Mouse (Mus musculus): ENCODE measurements around the gene Atp6v0c.
A peak's percentile ranks its signal among the peaks of the same experiment; 100 is the strongest.

The Atp6v0c gene

GRCm38 (mm10) chr17:24197032-24197824, 27.7 kb upstream of the Atp6v0c start:
- DNase-seq, result no peak

DNA sequence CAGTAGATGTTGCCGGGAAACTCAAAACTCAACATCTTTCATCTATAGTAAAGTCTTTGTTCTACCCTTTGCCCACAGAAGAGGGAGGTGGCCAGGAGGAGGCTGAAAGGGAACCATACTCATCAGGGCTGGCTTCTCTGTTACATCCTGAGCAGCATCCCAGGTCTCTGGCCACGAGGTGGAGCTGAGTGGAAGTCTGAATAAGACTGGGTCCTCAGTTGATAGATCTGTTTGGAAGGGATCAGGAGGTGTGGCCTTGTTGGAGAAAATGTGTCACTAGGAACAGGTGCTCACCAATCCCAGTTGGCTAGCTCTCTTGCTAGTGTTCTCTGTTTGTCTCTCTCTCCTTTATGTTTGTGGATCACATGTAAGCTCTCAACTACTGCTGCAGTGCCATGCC, 25.8 kb upstream of the Atp6v0c start:
- no peak for DNase-seq

DNA sequence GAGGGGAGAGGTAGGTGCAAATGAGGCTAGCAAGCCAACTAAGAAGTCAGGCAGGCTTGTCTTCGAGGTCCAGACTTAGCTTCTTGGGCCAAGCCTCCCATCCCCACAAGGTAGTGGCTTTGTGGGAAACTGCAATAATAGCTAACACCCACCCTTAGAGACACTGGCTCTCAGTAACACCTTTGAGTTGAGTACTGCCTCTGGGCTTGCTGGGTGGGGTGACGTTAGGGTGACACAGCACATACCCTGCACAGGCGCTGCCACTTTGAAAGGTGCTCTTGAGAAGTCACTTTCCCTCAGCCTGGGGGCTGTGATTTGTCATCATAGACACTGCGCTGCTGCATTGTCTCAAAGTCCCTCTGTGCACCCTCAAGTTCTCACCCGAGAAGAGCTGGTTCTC, 24.3 kb upstream of the Atp6v0c start:
- DNase-seq, result no peak

- DNase-seq, result no peak
These were observed 23.8 kb upstream of the Atp6v0c start for GRCm38 (mm10) chr17:24193268-24193667.

DNA sequence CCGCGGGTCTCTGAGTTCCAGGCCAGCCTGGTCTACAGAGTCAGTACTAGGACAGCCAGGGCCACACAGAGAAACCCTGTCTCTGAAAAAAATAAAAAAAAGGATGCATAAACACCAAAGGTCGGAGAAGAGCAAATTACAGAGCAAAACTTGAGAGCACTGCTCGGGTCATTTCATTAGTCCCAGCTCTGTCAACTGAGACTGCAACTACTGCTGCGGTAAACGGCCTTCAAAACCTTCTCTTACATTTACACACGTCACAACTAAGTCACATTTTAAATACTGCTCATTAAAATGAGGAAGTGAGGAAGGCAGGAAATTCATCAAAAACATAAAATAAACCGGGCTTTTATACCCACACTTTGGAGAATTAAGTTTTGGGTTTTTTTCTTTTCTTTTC, 23.3 kb upstream of the Atp6v0c start:
- no peak for DNase-seq

DNA sequence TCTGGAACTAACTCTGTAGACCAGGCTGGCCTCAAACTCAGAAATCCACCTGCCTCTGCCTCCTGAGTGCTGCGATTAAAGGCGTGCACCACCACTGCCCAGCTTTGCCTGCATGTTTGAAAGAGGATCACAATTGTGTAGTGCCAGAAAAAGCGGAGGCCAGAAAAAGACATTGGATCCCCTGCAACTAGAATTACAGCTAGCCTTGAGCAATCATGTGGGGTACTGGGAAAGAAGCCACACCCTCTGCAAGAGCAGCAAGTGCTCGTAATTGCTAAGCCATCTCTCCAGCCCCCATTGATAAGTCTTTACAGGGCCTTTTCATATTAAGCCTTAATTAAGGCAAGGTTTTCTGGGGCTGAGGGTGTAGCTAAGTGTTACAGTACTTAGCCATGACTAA, 22.0 kb upstream of the Atp6v0c start:
- DNase-seq, result no peak

GRCm38 (mm10) chr17:24190934-24191333, 21.4 kb upstream of the Atp6v0c start:
- no peak for DNase-seq

GRCm38 (mm10) chr17:24174259-24174658, 4.8 kb upstream of the Atp6v0c start:
- no peak for DNase-seq

- DNase-seq, result peak; percentile 58
These were observed 3.9 kb upstream of the Atp6v0c start for GRCm38 (mm10) chr17:24173423-24173822.

GRCm38 (mm10) chr17:24171738-24172137, 2.2 kb upstream of the Atp6v0c start:
- DNase-seq, result no peak

DNA sequence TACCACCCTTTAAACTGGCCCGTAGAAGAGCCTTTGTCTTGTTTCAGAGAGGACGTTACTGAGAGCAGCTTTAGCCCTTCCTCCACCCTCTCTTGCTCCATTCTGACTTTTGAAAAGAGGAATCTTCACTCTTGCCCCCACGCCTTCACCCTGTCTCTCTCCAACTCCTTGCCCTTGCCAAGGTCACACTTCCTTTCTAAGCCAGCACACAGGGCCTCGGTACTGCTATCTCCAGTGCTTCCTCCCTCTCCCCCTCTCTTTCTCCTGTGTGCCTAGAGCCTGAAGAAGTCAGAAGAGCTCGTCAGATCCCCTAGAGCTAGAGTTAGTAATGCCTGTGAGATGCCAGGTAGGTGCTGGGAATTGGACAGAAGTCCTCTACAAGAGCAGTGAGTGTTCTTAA, 1.2 kb upstream of the Atp6v0c start:
- DNase-seq, result no peak

DNA sequence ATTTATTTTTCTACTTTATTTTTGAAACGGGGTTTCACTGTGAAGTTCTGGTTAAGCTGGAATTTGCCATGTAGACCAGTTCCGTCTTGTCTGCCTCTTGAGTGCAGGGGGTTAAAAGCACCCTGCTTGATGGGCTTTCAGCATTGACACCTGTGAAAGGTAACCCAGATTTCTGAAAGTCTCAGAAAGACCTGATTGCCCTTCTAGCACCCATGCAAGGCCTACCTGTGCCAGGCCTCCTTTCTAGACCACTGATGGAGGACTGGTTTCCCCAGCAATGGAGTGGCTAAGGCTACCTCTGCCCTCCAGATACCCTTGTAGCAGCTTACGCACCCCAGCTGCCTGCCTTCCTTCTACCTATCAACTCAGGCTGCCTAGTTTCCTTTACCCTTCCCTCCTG, 623 bp upstream of the Atp6v0c start:
- no peak for DNase-seq

- peak; percentile 78 for DNase-seq
These were observed 768 bp downstream of the Atp6v0c start for GRCm38 (mm10) chr17:24168590-24169277.

DNA sequence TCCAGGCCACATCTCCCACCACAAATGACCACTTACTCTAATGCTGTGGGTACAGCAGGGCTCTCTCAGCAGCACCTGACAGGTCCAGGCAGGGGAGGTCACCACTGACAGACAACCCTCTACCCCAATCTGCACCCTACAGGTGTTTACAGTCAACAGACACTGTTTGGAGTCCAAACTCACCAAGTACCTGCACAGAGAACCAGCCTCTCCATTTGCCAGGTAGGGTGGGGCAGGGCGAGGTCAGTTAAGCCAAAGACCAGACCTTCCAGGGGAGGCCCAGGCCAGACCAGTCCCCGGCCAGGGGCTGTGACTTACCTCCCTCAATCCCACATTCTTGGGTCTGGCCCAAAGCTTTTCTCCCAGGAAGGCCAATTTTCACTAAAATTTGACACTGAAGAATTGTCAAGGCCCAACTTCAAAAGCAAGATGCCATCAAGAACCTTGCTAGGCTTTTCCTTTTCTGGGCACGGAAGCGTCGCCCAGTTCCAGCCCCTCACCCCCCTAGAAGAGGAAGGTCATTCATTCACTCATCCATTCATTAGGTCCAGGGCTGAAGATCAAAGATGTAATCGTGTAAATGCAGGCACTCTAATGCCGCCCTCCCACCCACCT, 1.5 kb downstream of the Atp6v0c start:
- DNase-seq, result no peak

DNA sequence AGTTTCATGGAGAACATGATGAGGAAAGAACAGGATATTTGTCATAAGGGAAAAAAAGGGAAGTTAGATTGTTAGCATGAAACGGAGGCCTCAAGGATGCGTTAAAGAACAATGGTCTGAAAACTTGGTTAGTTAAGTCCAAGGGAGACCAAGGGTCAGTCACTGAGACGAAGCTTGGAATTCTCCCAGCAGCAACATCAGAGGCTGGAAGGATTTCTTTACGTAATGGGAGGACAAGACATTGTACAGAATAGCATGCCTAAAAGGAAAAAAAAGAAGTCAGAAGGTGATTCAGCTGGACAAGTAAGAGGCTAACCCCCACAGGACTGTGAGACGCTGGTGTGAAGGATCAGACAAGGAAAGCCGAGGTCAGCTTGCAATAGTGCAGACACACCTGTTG, 2.4 kb downstream of the Atp6v0c start:
- DNase-seq, result no peak

DNA sequence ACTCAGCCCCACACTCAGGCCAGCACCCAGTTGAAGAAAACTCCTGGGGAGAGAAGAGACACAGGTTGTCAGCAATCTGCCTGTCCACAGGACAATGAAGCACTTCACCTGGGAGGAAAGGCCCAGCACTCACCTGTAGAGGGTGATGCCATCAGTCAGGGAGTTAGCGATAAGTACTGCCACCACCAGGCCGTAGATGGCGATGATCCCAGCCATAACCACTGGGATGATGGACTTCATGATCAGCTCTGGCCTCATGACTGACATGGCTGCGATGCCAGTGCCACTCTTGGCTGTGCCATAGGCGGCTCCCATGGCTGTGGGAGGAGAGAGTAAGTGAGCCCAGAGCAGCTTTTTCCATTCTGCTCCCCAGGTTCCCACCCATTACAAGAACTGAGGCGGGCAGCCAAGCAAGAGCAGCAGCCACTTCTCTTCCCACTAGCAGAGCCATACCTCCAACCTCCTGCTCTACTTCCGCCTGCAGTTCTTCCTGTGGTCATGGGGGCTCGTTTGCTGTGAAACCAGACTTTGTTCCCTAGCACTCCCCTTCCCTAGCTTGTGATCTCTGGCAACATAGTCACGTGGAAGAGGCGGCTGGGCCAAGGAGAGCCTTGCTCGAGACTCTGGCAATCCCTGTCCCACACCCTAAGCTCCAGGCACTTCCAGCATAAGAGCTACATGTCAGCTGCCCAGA, 4.8 kb downstream of the Atp6v0c start:
- DNase-seq, result no peak

- DNase-seq, result peak; percentile 93
These were observed 6.1 kb downstream of the Atp6v0c start, which contains the start of gene Amdhd2 for GRCm38 (mm10) chr17:24163176-24163962. Gene Amdhd2, minus strand, starts transcription at chr17:24163766.

GRCm38 (mm10) chr17:24162584-24163175, 6.8 kb downstream of the Atp6v0c start:
- peak; percentile 35 for DNase-seq

GRCm38 (mm10) chr17:24161466-24161865, 8.0 kb downstream of the Atp6v0c start:
- no peak for DNase-seq

- DNase-seq, result no peak
These were observed 12.0 kb downstream of the Atp6v0c start for GRCm38 (mm10) chr17:24157526-24157925.

GRCm38 (mm10) chr17:24157121-24157520, 12.4 kb downstream of the Atp6v0c start:
- DNase-seq, result no peak

GRCm38 (mm10) chr17:24156394-24156793, 13.1 kb downstream of the Atp6v0c start:
- no peak for DNase-seq
